Mouse (Mus musculus) stomach, postnatal 0 days (tissue): Measurements from ENCODE around the gene Rock2.

Experiments used
- CTCF ChIP-seq: IDR thresholded peaks from 2 replicates; pipeline ENCODE4 v1.5.1; 2016; ENCODE audit warnings: antibody characterized with exemption, low read depth, mild to moderate bottlenecking, moderate library complexity
- EP300 ChIP-seq: optimal IDR thresholded peaks from 2 replicates; pipeline ENCODE3; 2016; ENCODE audit warnings: antibody characterized with exemption

DNA sequence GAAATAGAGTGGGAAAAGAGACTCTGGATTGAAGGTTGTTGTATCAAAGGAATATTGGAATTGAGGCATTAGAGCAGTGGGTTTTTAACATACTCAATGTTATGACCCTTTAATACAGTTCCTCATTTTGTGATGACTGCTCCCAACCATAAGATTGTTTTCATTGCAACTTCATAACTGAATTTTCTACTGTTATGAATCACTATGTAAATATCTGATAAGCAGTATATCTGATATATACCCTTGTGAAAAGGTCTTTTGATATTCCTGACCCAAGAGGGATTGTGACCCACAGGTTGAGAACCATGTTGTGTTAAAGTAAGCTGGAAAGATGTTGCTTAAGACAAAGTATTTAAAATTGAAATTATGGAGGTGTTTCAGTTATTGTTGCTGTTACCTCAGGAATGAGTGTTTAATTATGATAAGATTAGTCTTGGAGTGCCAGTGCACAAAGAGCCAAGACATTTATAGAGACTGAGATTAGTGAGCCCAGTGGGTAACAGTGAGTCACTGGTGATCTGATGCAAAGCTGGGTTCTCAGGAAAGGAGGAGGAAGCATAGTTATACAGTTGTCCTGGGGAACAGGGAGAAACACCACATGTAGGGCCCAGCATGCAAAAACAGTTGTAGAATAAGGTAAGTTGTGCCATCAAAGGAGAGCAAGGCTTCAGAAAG is 25.6 kb downstream of the Rock2 start:
- TF ChIP-seq CTCF (no peak), EP300 (no peak)
